Mouse (Mus musculus) right cerebral cortex, postnatal 25 days (tissue): ENCODE data around the gene Nat8f6.
"Not testable (repeated sequence)": the region's sequence is repeated elsewhere in the genome, so short reads cannot be mapped to it uniquely, and the experiment has no call there.

Experiments
- DNase-seq: peaks from one replicate; pipeline ENCODE4 v3.0.0; 2022

Nat8f6 gene

GRCm38 (mm10) chr6:85835104-85835503 is 14.3 kb upstream of the Nat8f6 start:
- not testable (repeated sequence) for DNase-seq

GRCm38 (mm10) chr6:85834504-85835100 is 13.8 kb upstream of the Nat8f6 start:
- DNase-seq: not testable (repeated sequence)

- DNase-seq: no peak
Observed at GRCm38 (mm10) chr6:85831796-85832321, 11.1 kb upstream of the Nat8f6 start, which contains the start of gene Nat8. Gene Nat8 (minus strand): TSS chr6:85832082.

GRCm38 (mm10) chr6:85829462-85829861 is 8.7 kb upstream of the Nat8f6 start:
- DNase-seq: no peak

GRCm38 (mm10) chr6:85825886-85826285 is 5.1 kb upstream of the Nat8f6 start:
- DNase-seq: no peak

GRCm38 (mm10) chr6:85823382-85824090 is 2.8 kb upstream of the Nat8f6 start:
- no peak for DNase-seq

- no peak for DNase-seq
Observed at GRCm38 (mm10) chr6:85822286-85822685, 1.5 kb upstream of the Nat8f6 start.

- no peak for DNase-seq
Observed at GRCm38 (mm10) chr6:85818338-85818737, 2.4 kb downstream of the Nat8f6 start.

GRCm38 (mm10) chr6:85813339-85813738 is 7.4 kb downstream of the Nat8f6 start:
- no peak for DNase-seq

- DNase-seq: not testable (repeated sequence)
Observed at GRCm38 (mm10) chr6:85810942-85811537, 9.7 kb downstream of the Nat8f6 start.

GRCm38 (mm10) chr6:85810514-85810913 is 10.2 kb downstream of the Nat8f6 start:
- not testable (repeated sequence) for DNase-seq

GRCm38 (mm10) chr6:85809784-85810183 is 11.0 kb downstream of the Nat8f6 start:
- not testable (repeated sequence) for DNase-seq

- not testable (repeated sequence) for DNase-seq
Observed at GRCm38 (mm10) chr6:85803180-85803579, 17.6 kb downstream of the Nat8f6 start.

GRCm38 (mm10) chr6:85765532-85765931 is 55.2 kb downstream of the Nat8f6 start, which contains the start of gene Nat8f3:
Gene Nat8f3 (minus strand): TSS chr6:85765754.
- DNase-seq: peak; percentile 14

GRCm38 (mm10) chr6:85763127-85764070 is 57.4 kb downstream of the Nat8f6 start:
- DNase-seq: not testable (repeated sequence)

- DNase-seq: not testable (repeated sequence)
Observed at GRCm38 (mm10) chr6:85762678-85763077, 58.1 kb downstream of the Nat8f6 start.
